Mouse (Mus musculus) embryonic fibroblast, embryonic 13.5 days (primary cell): Measurements from ENCODE around the gene Epo.

Source experiments
- CTCF ChIP-seq: IDR thresholded peaks from 2 replicates; pipeline ENCODE4 v1.5.1; 2011; ENCODE audit warnings: mild to moderate bottlenecking, control low read depth, low read length, moderate library complexity, borderline replicate concordance; ENCODE audit not compliant: insufficient read depth
- POLR2A ChIP-seq: IDR thresholded peaks from 2 replicates; pipeline ENCODE4 v1.6.1; 2011; ENCODE audit warnings: low read depth, mild to moderate bottlenecking, control low read depth, low read length, moderate library complexity

- TF ChIP-seq CTCF (no peak), POLR2A (no peak)
These were observed 3.6 kb downstream of the Epo start for GRCm38 (mm10) chr5:137529221-137529995.
